18 mouse cellular contexts compared by ENCODE assay signal in the genomic region with DNA sequence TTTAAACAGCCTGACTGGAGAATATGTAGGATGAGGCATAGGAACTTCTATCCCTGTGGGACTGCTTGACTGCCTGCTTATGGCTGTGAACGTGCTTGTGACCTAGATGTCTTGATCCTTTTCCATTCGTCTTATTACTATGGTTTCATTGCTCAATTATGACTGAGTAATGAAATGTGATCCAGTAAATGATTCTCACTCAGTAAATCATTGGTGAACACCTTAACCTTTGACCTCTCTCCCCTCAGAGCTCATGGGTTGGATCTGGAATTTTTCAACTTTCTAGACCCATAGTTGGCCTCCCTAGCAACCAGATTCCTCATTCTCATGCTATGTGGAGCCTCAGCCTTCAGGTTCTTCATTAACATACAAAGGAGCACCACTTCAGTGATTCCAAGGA.
"Had no signal": no experiment of that assay in that cellular context is flagged by ENCODE, and none has a peak within 500 bp of the region (broad histone marks: within the 10 kb centered on the region; RNA-seq: fewer than 3 reads in every experiment).

No protein-coding gene starts in this region.

- H3K9ac ChIP-seq: limb, embryonic 12.5 days; limb, embryonic 15.5 days; liver, embryonic 14.5 days; liver, postnatal 0 days; midbrain, embryonic 13.5 days had no signal

- DNase-seq: kidney, postnatal 10 days; kidney, postnatal 4 days; left cerebral cortex, postnatal 4 days; liver, postnatal 0 days; lung, postnatal 10 days; thymus, adult 2 months; thymus, postnatal 14 days; thymus, postnatal 4 days had no signal

- H3K4me1 ChIP-seq: limb, embryonic 12.5 days; limb, embryonic 15.5 days; midbrain, embryonic 13.5 days had no signal

- H3K36me3 ChIP-seq: limb, embryonic 12.5 days; limb, embryonic 15.5 days; midbrain, embryonic 13.5 days had no signal

- ATAC-seq: inflammation-experienced regulatory T-cells, adult 6 months; intestine, embryonic 16.5 days; liver, postnatal 0 days; midbrain, embryonic 13.5 days; midbrain, embryonic 16.5 days had no signal

- H3K4me2 ChIP-seq: limb, embryonic 12.5 days; limb, embryonic 15.5 days; liver, embryonic 11.5 days; midbrain, embryonic 13.5 days had no signal

- H3K27me3 ChIP-seq: limb, embryonic 12.5 days; limb, embryonic 15.5 days; midbrain, embryonic 13.5 days had no signal

- H3K4me3 ChIP-seq: limb, embryonic 12.5 days; limb, embryonic 15.5 days; midbrain, embryonic 13.5 days had no signal

- H3K27ac ChIP-seq: limb, embryonic 12.5 days; limb, embryonic 15.5 days; liver, embryonic 14.5 days; macrophage; midbrain, embryonic 13.5 days; stomach, postnatal 0 days had no signal

- H3K9me3 ChIP-seq: limb, embryonic 12.5 days; limb, embryonic 15.5 days; midbrain, embryonic 13.5 days had no signal
